In the genomic region with DNA sequence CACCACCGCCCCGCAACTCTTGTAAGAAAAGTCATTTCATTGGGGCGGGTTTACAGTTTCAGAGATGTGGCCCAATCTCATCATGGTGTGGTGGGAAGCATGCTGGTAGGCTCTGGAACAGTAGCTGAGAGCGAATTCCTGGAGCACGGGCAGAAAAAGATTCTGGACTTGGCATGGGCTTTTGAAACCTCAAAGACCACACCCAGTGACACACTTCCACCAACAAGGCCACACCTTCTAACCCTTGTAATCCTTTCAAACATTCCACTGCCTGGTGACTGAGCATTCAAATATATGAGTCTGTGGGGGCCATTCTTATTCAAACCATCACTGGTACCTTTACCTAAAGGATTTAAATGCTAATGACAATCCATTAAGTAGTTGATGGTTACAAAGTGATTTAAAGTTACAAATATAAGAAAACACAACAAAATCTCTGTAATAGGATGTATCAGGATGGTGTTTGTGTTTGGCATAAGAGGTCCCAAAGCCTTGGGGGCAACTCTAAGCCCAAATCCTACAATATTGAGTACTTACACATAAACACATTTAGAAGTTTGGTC, we compare ENCODE assay signal across 23 mouse cellular contexts. TPM values are rescaled to one million over a fixed set of nuclear protein-coding genes. Genes with fewer than 3 reads are reported as not detected.
DNase-seq lines count a peak whose midpoint lies in the region; ATAC-seq and TF ChIP-seq lines count a peak whose summit lies in the region.
"Had no signal": no experiment of that assay in that cellular context is flagged by ENCODE, and none has a peak within 500 bp of the region (broad histone marks: within the 10 kb centered on the region; RNA-seq: fewer than 3 reads in every experiment).

No protein-coding gene starts in this region.

- no peaks in the 10 kb centered on the region for H3K79me2 ChIP-seq in liver, adult 2 months (ENCODE audit: control insufficient read depth, insufficient read depth, low read length)

- DNase-seq in liver, adult 2 months (ENCODE audit: extremely low read depth, low read depth, low spot score), result peak; percentile 57
- DNase-seq in liver (no peak), 3T3-L1 (ENCODE audit: low read depth, low spot score) (peak; percentile 68), ZHBTc4 (ENCODE audit: low read depth, low spot score) (peak; percentile 83)
- no peak for DNase-seq in hindbrain, embryonic 14.5 days (ENCODE audit: low spot score)
- DNase-seq in heart, embryonic 10.5 days (ENCODE audit: low spot score), result no peak
- DNase-seq: adrenal gland, adult 8-10 months; adrenal gland, postnatal 36 days; cerebellum, adult 11 months; cerebellum, adult 8-10 months; cerebellum, postnatal 25 days; gastrocnemius, postnatal 25 days; heart, postnatal 4 days; kidney, adult 11 months had no signal

- H3K27me3 ChIP-seq in liver, adult 2 months (ENCODE audit: control insufficient read depth, insufficient read depth, low read length), result no peaks in the 10 kb centered on the region
- H3K27me3 ChIP-seq in ES-Bruce4 (ENCODE audit: control insufficient read depth, insufficient read depth, low read length, poor library complexity, severe bottlenecking), result no peaks in the 10 kb centered on the region
- H3K27me3 ChIP-seq in hindbrain, embryonic 14.5 days (ENCODE audit: control insufficient read depth, insufficient read depth, low read length), result no peaks in the 10 kb centered on the region
- H3K27me3 ChIP-seq in heart, embryonic 10.5 days (ENCODE audit: insufficient read depth, poor library complexity, severe bottlenecking), result no peaks in the 10 kb centered on the region
- H3K27me3 ChIP-seq: embryonic facial prominence, embryonic 13.5 days; heart, embryonic 13.5 days had no signal

- no peaks in the 10 kb centered on the region for H3K9me3 ChIP-seq in ES-Bruce4 (replicated peaks; ENCODE audit: control insufficient read depth, insufficient read depth, low read length, poor library complexity, severe bottlenecking)
- no peaks in the 10 kb centered on the region for H3K9me3 ChIP-seq in hindbrain, embryonic 14.5 days (ENCODE audit: control insufficient read depth, low read length)
- H3K9me3 ChIP-seq in heart, embryonic 10.5 days, result no peaks in the 10 kb centered on the region
- H3K9me3 ChIP-seq: embryonic facial prominence, embryonic 13.5 days; forebrain, embryonic 12.5 days; heart, embryonic 13.5 days; hindbrain, embryonic 12.5 days had no signal

- no peak overlapping the region for H3K4me3 ChIP-seq in liver, adult 2 months (ENCODE audit: insufficient read depth, low read depth, low read length)
- H3K4me3 ChIP-seq in ES-Bruce4 (ENCODE audit: low read depth, low read length), result no peak overlapping the region
- no peak overlapping the region for H3K4me3 ChIP-seq in hindbrain, embryonic 14.5 days (replicated peaks; ENCODE audit: low read length)
- no peak overlapping the region for H3K4me3 ChIP-seq in heart, embryonic 10.5 days

- ATAC-seq in hindbrain, embryonic 14.5 days (ENCODE audit: low FRiP score), result no peak

- H3K9ac ChIP-seq in liver, adult 2 months (ENCODE audit: low read depth, low read length), result no peak overlapping the region
- no peak overlapping the region for H3K9ac ChIP-seq in ES-Bruce4 (ENCODE audit: low read depth, poor library complexity, severe bottlenecking)
- no peak overlapping the region for H3K9ac ChIP-seq in hindbrain, embryonic 14.5 days
- H3K9ac ChIP-seq: forebrain, embryonic 12.5 days had no signal

- no peak for TF ChIP-seq POLR2A in liver, adult 2 months (IDR thresholded peaks at IDR 0.05; ENCODE audit: extremely low read depth, insufficient read depth, low read length)
- no peak for TF ChIP-seq POLR2A in ES-Bruce4 (IDR thresholded peaks at IDR 0.05; ENCODE audit: insufficient read depth, low read length)

- no peak overlapping the region for H3K27ac ChIP-seq in liver, adult 2 months (replicated peaks; ENCODE audit: insufficient read depth, low read depth, low read length)
- peak overlapping the region; percentile 85 for H3K27ac ChIP-seq in ES-Bruce4 (ENCODE audit: insufficient read depth, low read length)
- no peak overlapping the region for H3K27ac ChIP-seq in hindbrain, embryonic 14.5 days
- H3K27ac ChIP-seq in heart, embryonic 10.5 days, result no peak overlapping the region
- H3K27ac ChIP-seq: forebrain, embryonic 12.5 days had no signal

- no peaks in the 10 kb centered on the region for H3K4me1 ChIP-seq in liver, adult 2 months (ENCODE audit: control insufficient read depth, insufficient read depth, low read length)
- peaks cover 2% of the 10 kb centered on the region for H3K4me1 ChIP-seq in ES-Bruce4 (ENCODE audit: control insufficient read depth, insufficient read depth, low read length)
- H3K4me1 ChIP-seq in hindbrain, embryonic 14.5 days (replicated peaks; ENCODE audit: control insufficient read depth, insufficient read depth, low read length), result no peaks in the 10 kb centered on the region
- H3K4me1 ChIP-seq in heart, embryonic 10.5 days, result peaks cover 6% of the 10 kb centered on the region
- H3K4me1 ChIP-seq: forebrain, embryonic 12.5 days had no signal

- WGBS in liver, adult 2 months, result 83% methylated on average over 5 of the region's 5 CpGs
- 88% methylated on average over 5 of the region's 5 CpGs for WGBS in hindbrain, embryonic 14.5 days
- 85% methylated on average over 5 of the region's 5 CpGs for WGBS in heart, embryonic 10.5 days

- H3K36me3 ChIP-seq in liver, adult 2 months (ENCODE audit: control insufficient read depth, insufficient read depth, low read length), result no peaks in the 10 kb centered on the region
- H3K36me3 ChIP-seq in ES-Bruce4 (ENCODE audit: control insufficient read depth, insufficient read depth, low read length, poor library complexity, severe bottlenecking), result 0 out of 2 replicates have a peak, but pooled peaks cover 3% of the 10 kb centered on the region
- no peaks in the 10 kb centered on the region for H3K36me3 ChIP-seq in hindbrain, embryonic 14.5 days (replicated peaks; ENCODE audit: control insufficient read depth, insufficient read depth)
- no peaks in the 10 kb centered on the region for H3K36me3 ChIP-seq in heart, embryonic 10.5 days
- H3K36me3 ChIP-seq: embryonic facial prominence, embryonic 13.5 days; forebrain, embryonic 12.5 days; heart, embryonic 13.5 days; hindbrain, embryonic 12.5 days had no signal

- no peak overlapping the region for H3K4me2 ChIP-seq in hindbrain, embryonic 14.5 days (replicated peaks)

- no peak for TF ChIP-seq CTCF in liver, adult 2 months (IDR thresholded peaks at IDR 0.05; ENCODE audit: low read depth, low read length)
- TF ChIP-seq CTCF in ES-Bruce4 (IDR thresholded peaks at IDR 0.05; ENCODE audit: low read depth, low read length), result no peak

- TF ChIP-seq EP300 in ES-Bruce4 (IDR thresholded peaks at IDR 0.05; ENCODE audit: insufficient read depth, low read depth, low read length), result peak; percentile 19; the same call in 1 of the 2 replicates

RNA-seq across cellular contexts. Expression of a gene that starts 30.6 kb away (rescaled TPM):
- total RNA-seq in liver, adult 2 months (2014; rRNA removed), result 19.5 and 27.9 TPM in 2 replicates
- polyA plus RNA-seq in liver, adult 2 months (2012; rRNA removed), result 43.1 and 56.6 TPM in 2 replicates
- 90.7 and 95.8 TPM in 2 replicates for polyA plus RNA-seq in ES-Bruce4 (2011; ENCODE audit: insufficient read depth, insufficient read length, low read depth, missing spikeins)
- 2.7 and 3.9 TPM in 2 replicates for polyA plus RNA-seq in hindbrain, embryonic 14.5 days (2014; fragmentation: Nextera tagmentation; extraction: Ambion mirVana)
- polyA plus RNA-seq in heart, embryonic 10.5 days (2016; fragmentation: Nextera tagmentation; extraction: Ambion mirVana), result 4.0 and 4.2 TPM in 2 replicates
- total RNA-seq: MEL had no signal

RNA-seq across cellular contexts. Expression of a gene that starts 41.5 kb away (rescaled TPM):
- 262 and 269 TPM in 2 replicates for total RNA-seq in liver, adult 2 months (2014; rRNA removed)
- 228 and 250 TPM in 2 replicates for polyA plus RNA-seq in liver, adult 2 months (2012; rRNA removed)
- polyA plus RNA-seq in ES-Bruce4 (2011; ENCODE audit: insufficient read depth, insufficient read length, low read depth, missing spikeins), result 61.1 and 67.1 TPM in 2 replicates
- polyA plus RNA-seq in hindbrain, embryonic 14.5 days (2014; fragmentation: Nextera tagmentation; extraction: Ambion mirVana), result 6.3 and 7.8 TPM in 2 replicates
- 20.4 and 28.6 TPM in 2 replicates for polyA plus RNA-seq in heart, embryonic 10.5 days (2016; fragmentation: Nextera tagmentation; extraction: Ambion mirVana)

RNA-seq across cellular contexts. Expression of a gene that starts 41.5 kb away (rescaled TPM):
- 0.13 and 0.18 TPM in 2 replicates for total RNA-seq in liver, adult 2 months (2014; rRNA removed)
- 0.14 and 0.16 TPM in 2 replicates for polyA plus RNA-seq in liver, adult 2 months (2012; rRNA removed)
- 0.67 and 1.3 TPM in 2 replicates for polyA plus RNA-seq in ES-Bruce4 (2011; ENCODE audit: insufficient read depth, insufficient read length, low read depth, missing spikeins)
- polyA plus RNA-seq in hindbrain, embryonic 14.5 days (2014; fragmentation: Nextera tagmentation; extraction: Ambion mirVana), result 36.8 and 39.8 TPM in 2 replicates
- 0.36 and 1.1 TPM in 2 replicates for polyA plus RNA-seq in heart, embryonic 10.5 days (2016; fragmentation: Nextera tagmentation; extraction: Ambion mirVana)
- total RNA-seq: gastrocnemius, postnatal 25 days; granulocyte monocyte progenitor cell, adult 5-6 weeks; heart, adult 8-10 months; MEL had no signal
- polyA plus RNA-seq: heart, postnatal 0 days had no signal

Comparison
In these comparisons a context has a peak if more than half of its experiments do, and no peak if none do; other contexts are left out.
1. DNase-seq: peak in liver, adult 2 months (single experiment), 3T3-L1 (single experiment) and ZHBTc4 (single experiment); none in liver (single experiment), hindbrain, embryonic 14.5 days (single experiment) and heart, embryonic 10.5 days (single experiment).
2. RNA of a gene that starts 41.5 kb away (polyA plus RNA-seq): 36.8 to 39.8 TPM in hindbrain, embryonic 14.5 days; 0.36 to 1.1 TPM in heart, embryonic 10.5 days, 0.67 to 1.3 TPM in ES-Bruce4 and 0.14 to 0.16 TPM in liver, adult 2 months; every median in the first group is over 10 times any median in the second.